8 mouse cellular contexts compared by ENCODE assay signal in the genomic region with DNA sequence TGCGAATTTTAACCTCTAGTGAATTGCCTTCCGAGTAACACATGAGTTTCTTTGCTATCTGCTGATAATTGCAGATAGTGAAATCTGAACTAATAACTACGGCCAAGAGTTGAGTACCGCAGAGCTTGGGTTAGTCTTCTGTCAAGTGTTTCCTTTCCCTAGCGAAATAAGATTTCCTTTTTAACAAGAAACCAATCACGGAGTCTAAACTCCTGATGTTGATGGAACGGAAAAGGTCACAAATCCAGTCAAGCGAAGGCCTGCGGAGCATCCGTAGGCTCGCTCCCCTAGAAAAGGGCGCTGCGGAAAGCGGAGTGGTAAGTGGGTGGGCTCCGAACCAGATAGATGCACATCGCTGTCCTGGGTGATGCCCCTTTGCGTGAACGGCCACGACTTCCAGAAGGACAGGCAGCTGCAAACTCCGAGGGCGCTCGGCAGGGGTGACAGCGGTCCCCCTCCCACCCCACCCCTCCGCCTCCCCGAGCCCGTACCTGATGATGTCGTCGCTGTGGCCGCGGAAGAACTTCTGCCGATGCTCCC. TPM values are rescaled to one million over a fixed set of nuclear protein-coding genes. Genes with fewer than 3 reads are reported as not detected.
DNase-seq lines count a peak whose midpoint lies in the region; ATAC-seq and TF ChIP-seq lines count a peak whose summit lies in the region.

No protein-coding gene starts in this region.

- H3K4me3 ChIP-seq in gastrocnemius, adult 2 months = peak overlapping the region; percentile 87
- peak overlapping the region; percentile 41 to 99 (median 71) for H3K4me3 ChIP-seq in CH12.LX (replicated peaks in 1 of 3; ENCODE audit: low read depth in 2 of 3, low read length in 2 of 3, poor library complexity in 1 of 3)
- peak overlapping the region; percentile 89 for H3K4me3 ChIP-seq in hindbrain, embryonic 15.5 days
- peak overlapping the region; percentile 75 for H3K4me3 ChIP-seq in lung, embryonic 14.5 days (ENCODE audit: low read depth, low read length)
- peak overlapping the region; percentile 100 for H3K4me3 ChIP-seq in olfactory bulb, adult 2 months (ENCODE audit: insufficient read depth, low read depth, low read length)

- ATAC-seq in hindbrain, embryonic 15.5 days (ENCODE audit: low FRiP score, low read depth) = peak; percentile 16
- ATAC-seq in lung, embryonic 14.5 days (ENCODE audit: insufficient read depth) = peak; percentile 35

- TF ChIP-seq CTCF in gastrocnemius, adult 2 months (IDR thresholded peaks at IDR 0.05) = no peak
- TF ChIP-seq CTCF in CH12.LX (conservative IDR thresholded peaks at IDR 0.05 in 1 of 2, IDR thresholded peaks at IDR 0.05 in 1 of 2; ENCODE audit: low read depth in 2 of 2, low read length in 2 of 2) = no peak
- TF ChIP-seq CTCF in lung, embryonic 14.5 days (IDR thresholded peaks at IDR 0.05; ENCODE audit: low read depth) = no peak
- TF ChIP-seq CTCF in olfactory bulb, adult 2 months (IDR thresholded peaks at IDR 0.05; ENCODE audit: insufficient read depth, low read depth, low read length) = no peak

- no peaks in the 10 kb centered on the region; the same call in 1 of the 2 replicates for H3K79me2 ChIP-seq in CH12.LX (replicated peaks; ENCODE audit: control insufficient read depth, extremely low read depth, insufficient read depth, poor library complexity, severe bottlenecking)

- H3K9me3 ChIP-seq in CH12.LX (replicated peaks; ENCODE audit: low read length) = no peaks in the 10 kb centered on the region
- H3K9me3 ChIP-seq in hindbrain, embryonic 15.5 days = no peaks in the 10 kb centered on the region
- H3K9me3 ChIP-seq in lung, embryonic 14.5 days (ENCODE audit: low read depth, low read length) = no peaks in the 10 kb centered on the region

- dilution Hi-C loops in CH12.LX (cut with MboI; ENCODE audit: extremely low pct_ligation_motif_present, extremely low pct_unique_long_range_greater_than_20kb, low sequenced_read_pairs) = no loop called here

- peaks cover 11% of the 10 kb centered on the region for H3K27me3 ChIP-seq in CH12.LX (replicated peaks)
- H3K27me3 ChIP-seq in hindbrain, embryonic 15.5 days = no peaks in the 10 kb centered on the region
- H3K27me3 ChIP-seq in lung, embryonic 14.5 days (ENCODE audit: insufficient read depth, low read length) = peaks cover 13% of the 10 kb centered on the region; the same call in 1 of the 2 replicates

- in situ Hi-C loops in CH12.LX (cut with MboI; ENCODE audit: low pct_ligation_motif_present, low pct_unique_long_range_greater_than_20kb, low sequenced_read_pairs) = no loop called here

- H3K9ac ChIP-seq in CH12.LX (ENCODE audit: insufficient read depth, low read depth) = peak overlapping the region; percentile 72
- peak overlapping the region; percentile 77 for H3K9ac ChIP-seq in hindbrain, embryonic 15.5 days
- H3K9ac ChIP-seq in lung, embryonic 14.5 days = peak overlapping the region; percentile 50; the same call in 1 of the 2 replicates

- TF ChIP-seq EP300 in CH12.LX (IDR thresholded peaks at IDR 0.05; ENCODE audit: low read length) = no peak

- no peak for TF ChIP-seq POLR2A in CH12.LX (IDR thresholded peaks at IDR 0.05; ENCODE audit: low read depth, low read length)
- no peak for TF ChIP-seq POLR2A in olfactory bulb, adult 2 months (IDR thresholded peaks at IDR 0.05; ENCODE audit: insufficient read depth, low read depth, low read length)

- no peaks in the 10 kb centered on the region for H3K4me1 ChIP-seq in CH12.LX (ENCODE audit: control insufficient read depth in 1 of 2, insufficient read depth in 2 of 2)
- H3K4me1 ChIP-seq in hindbrain, embryonic 15.5 days (replicated peaks) = peaks cover 19% of the 10 kb centered on the region
- H3K4me1 ChIP-seq in lung, embryonic 14.5 days (ENCODE audit: insufficient read depth) = no peaks in the 10 kb centered on the region
- no peaks in the 10 kb centered on the region for H3K4me1 ChIP-seq in olfactory bulb, adult 2 months (ENCODE audit: control insufficient read depth, insufficient read depth, low read length)

- H3K4me2 ChIP-seq in CH12.LX (ENCODE audit: insufficient read depth, low read depth, poor library complexity, severe bottlenecking) = peak overlapping the region; percentile 87
- H3K4me2 ChIP-seq in hindbrain, embryonic 15.5 days = peak overlapping the region; percentile 66
- H3K4me2 ChIP-seq in lung, embryonic 14.5 days = peak overlapping the region; percentile 77

- WGBS in hindbrain, embryonic 15.5 days = under 1% methylated on average over 31 of the region's 31 CpGs
- 3% methylated on average over 31 of the region's 31 CpGs for WGBS in lung, embryonic 14.5 days
- WGBS in olfactory bulb, adult 2 months = 3% methylated on average over 31 of the region's 31 CpGs

- no peaks in the 10 kb centered on the region for H3K36me3 ChIP-seq in CH12.LX (replicated peaks in 1 of 2; ENCODE audit: control insufficient read depth in 1 of 2, insufficient read depth in 1 of 2, low read length in 1 of 2)
- H3K36me3 ChIP-seq in hindbrain, embryonic 15.5 days = no peaks in the 10 kb centered on the region
- H3K36me3 ChIP-seq in lung, embryonic 14.5 days (ENCODE audit: insufficient read depth) = no peaks in the 10 kb centered on the region

- DNase-seq in gastrocnemius, adult 2 months = peak; percentile 35
- no peak for DNase-seq in gastrocnemius, postnatal 25 days
- DNase-seq in CH12.LX (ENCODE audit: extremely low read depth) = no peak
- peak; percentile 63 for DNase-seq in embryo, embryonic 11 days
- peak; percentile 42 for DNase-seq in lung, embryonic 14.5 days
- no peak for DNase-seq in frontal cortex, postnatal 14 days (ENCODE audit: low spot score in 2 of 2)

- no peak for TF ChIP-seq RAD21 in CH12.LX (IDR thresholded peaks at IDR 0.05; ENCODE audit: low read depth, low read length)

- H3K27ac ChIP-seq in gastrocnemius, adult 2 months = peak overlapping the region; percentile 82
- H3K27ac ChIP-seq in CH12.LX (ENCODE audit: insufficient read depth, low read depth) = no peak overlapping the region
- H3K27ac ChIP-seq in hindbrain, embryonic 15.5 days (replicated peaks) = peak overlapping the region; percentile 88
- H3K27ac ChIP-seq in lung, embryonic 14.5 days (ENCODE audit: low read depth) = no peak overlapping the region
- peak overlapping the region; percentile 97 for H3K27ac ChIP-seq in olfactory bulb, adult 2 months (ENCODE audit: insufficient read depth, low read depth, low read length)

- intact Hi-C loops in gastrocnemius, adult 2 months (cut with DNase I) = no loop called here

TF ChIP-seq in CH12.LX, 34 proteins besides CTCF, POLR2A, EP300 and RAD21:
- TF ChIP-seq KAT2A (IDR thresholded peaks at IDR 0.05; ENCODE audit: insufficient replicate concordance, low read length) = no peak
- TF ChIP-seq ZC3H11A (IDR thresholded peaks at IDR 0.05; ENCODE audit: low read depth, low read length) = no peak
- TF ChIP-seq MAX (IDR thresholded peaks at IDR 0.05; ENCODE audit: low read length) = no peak
- no peak for TF ChIP-seq SIN3A (IDR thresholded peaks at IDR 0.05; ENCODE audit: low read length)
- no peak for TF ChIP-seq MYC (IDR thresholded peaks at IDR 0.05; ENCODE audit: low read depth, low read length)
- TF ChIP-seq NELFE (IDR thresholded peaks at IDR 0.05; ENCODE audit: low read depth, low read length) = no peak
- no peak for TF ChIP-seq TBP (conservative IDR thresholded peaks at IDR 0.05; ENCODE audit: low read depth, low read length)
- no peak for TF ChIP-seq MAZ (IDR thresholded peaks at IDR 0.05; ENCODE audit: low read depth, low read length)
- TF ChIP-seq JUND (conservative IDR thresholded peaks at IDR 0.05; ENCODE audit: low read depth, low read length) = no peak
- no peak for TF ChIP-seq PAX5 (IDR thresholded peaks at IDR 0.05; ENCODE audit: low read length)
- TF ChIP-seq MAFK (IDR thresholded peaks at IDR 0.05; ENCODE audit: insufficient replicate concordance, low read length) = no peak
- TF ChIP-seq MXI1 (IDR thresholded peaks at IDR 0.05; ENCODE audit: low read depth, low read length) = no peak
- no peak for TF ChIP-seq CHD2 (IDR thresholded peaks at IDR 0.05; ENCODE audit: low read length)

RNA-seq across cellular contexts. Expression of a gene that starts 0.9 kb away (rescaled TPM):
- total RNA-seq in gastrocnemius, adult 2 months (2021) = 1 to 10 TPM; 2.0 to 2.2 TPM
- 1 to 10 TPM; 2.4 TPM for total RNA-seq in gastrocnemius, postnatal 25 days (2021)
- total RNA-seq in CH12.LX (2012; rRNA removed) (4.0 and 5.9 TPM in 2 replicates), CH12.LX (2014; rRNA removed) (1.5 and 1.8 TPM in 2 replicates)
- polyA plus RNA-seq in CH12.LX (2012; ENCODE audit: insufficient read length, low read depth) = 2.7 and 3.4 TPM in 2 replicates
- polyA plus RNA-seq in hindbrain, embryonic 15.5 days (2015; fragmentation: Nextera tagmentation; extraction: Ambion mirVana) = 19.3 and 23.9 TPM in 2 replicates
- polyA plus RNA-seq in lung, embryonic 14.5 days (2014; fragmentation: Nextera tagmentation; extraction: Ambion mirVana) = 4.3 and 4.9 TPM in 2 replicates
- polyA plus RNA-seq in olfactory bulb, adult 2 months (2012; ENCODE audit: insufficient read depth, insufficient read length, low replicate concordance, missing spikeins) = 613 and 850 TPM in 2 replicates

RNA-seq across cellular contexts. Expression of a gene that starts 20.0 kb away (rescaled TPM):
- total RNA-seq in gastrocnemius, adult 2 months (2021) = 1 to 10 TPM; 4.6 to 6.7 TPM
- total RNA-seq in gastrocnemius, postnatal 25 days (2021) = 1 to 10 TPM; 5.3 to 6.1 TPM
- total RNA-seq in CH12.LX (2012; rRNA removed) = 4.9 and 5.0 TPM in 2 replicates
- total RNA-seq in CH12.LX (2014; rRNA removed) = 6.8 and 9.4 TPM in 2 replicates
- 3.2 and 4.5 TPM in 2 replicates for polyA plus RNA-seq in CH12.LX (2012; ENCODE audit: insufficient read length, low read depth)
- 32.5 and 35.5 TPM in 2 replicates for polyA plus RNA-seq in hindbrain, embryonic 15.5 days (2015; fragmentation: Nextera tagmentation; extraction: Ambion mirVana)
- 36.6 and 37.2 TPM in 2 replicates for polyA plus RNA-seq in lung, embryonic 14.5 days (2014; fragmentation: Nextera tagmentation; extraction: Ambion mirVana)
- not detected in 2 replicates for polyA plus RNA-seq in olfactory bulb, adult 2 months (2012; ENCODE audit: insufficient read depth, insufficient read length, low replicate concordance, missing spikeins)

Comparison
In these comparisons a context has a peak if more than half of its experiments do, and no peak if none do; other contexts are left out.
1. DNase-seq: peak in gastrocnemius, adult 2 months (single experiment), embryo, embryonic 11 days (single experiment) and lung, embryonic 14.5 days (single experiment); none in gastrocnemius, postnatal 25 days (single experiment), CH12.LX (single experiment) and frontal cortex, postnatal 14 days (0 of 2).
2. H3K27ac ChIP-seq: peak in gastrocnemius, adult 2 months (single experiment), hindbrain, embryonic 15.5 days (single experiment) and olfactory bulb, adult 2 months (single experiment); none in CH12.LX (single experiment) and lung, embryonic 14.5 days (single experiment).
3. RNA of a gene that starts 0.9 kb away (polyA plus RNA-seq): 613 to 850 TPM in olfactory bulb, adult 2 months; 19.3 to 23.9 TPM in hindbrain, embryonic 15.5 days, 4.3 to 4.9 TPM in lung, embryonic 14.5 days and 2.7 to 3.4 TPM in CH12.LX; every median in the first group is over 10 times any median in the second.
4. Peak in every context shown above with its lines, with median percentiles within 50 percentile points of each other: H3K4me3 ChIP-seq, H3K4me2 ChIP-seq and H3K9ac ChIP-seq.